Mouse (Mus musculus) adrenal gland (tissue): ENCODE measurements around the gene Arhgap24.

Experiments
- intact Hi-C: fragments of 180-260 bp; cut with DNase I; formaldehyde crosslinking; loops from one replicate; pipeline ENCODE4 v1.15.1; 2025

The Arhgap24 gene

DNA sequence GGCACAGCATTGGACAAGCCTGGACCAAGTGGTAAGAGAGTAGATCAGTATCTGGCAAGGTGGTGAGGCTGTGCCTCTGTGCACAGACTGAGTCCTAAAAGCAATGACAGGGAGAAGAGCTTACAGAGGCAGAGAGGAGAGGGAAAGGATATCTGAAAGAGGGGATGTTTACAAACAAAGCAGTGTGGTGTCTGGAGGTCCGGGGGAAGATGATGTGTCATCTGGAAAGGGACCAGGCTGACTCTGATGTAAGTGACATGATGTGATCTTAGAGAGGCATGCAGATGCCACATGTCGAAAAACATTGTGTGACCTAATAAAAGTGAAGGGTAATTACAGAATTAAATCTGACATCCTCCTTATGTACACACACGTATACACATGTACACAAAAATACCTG, 307.2 kb downstream of the Arhgap24 start:
- intact Hi-C loops, result no loop called here

DNA sequence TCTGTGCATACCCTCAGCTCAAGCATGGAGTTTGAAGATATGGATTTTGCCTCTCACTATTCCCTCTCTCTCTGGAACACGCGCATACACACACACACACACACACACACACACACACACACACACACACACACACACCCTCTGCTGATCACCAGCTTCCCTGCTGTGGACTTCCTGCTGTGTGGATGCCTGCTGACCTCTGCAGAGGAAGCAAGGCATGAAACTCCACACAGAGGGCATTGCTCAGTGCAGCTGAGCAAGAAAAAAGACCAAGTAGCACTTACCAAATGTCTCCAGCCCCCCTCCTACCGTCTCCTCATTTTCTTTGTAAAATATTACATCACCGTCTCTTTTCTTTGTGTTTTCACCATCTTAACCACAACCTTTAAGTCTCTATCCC, 310.1 kb downstream of the Arhgap24 start:
- intact Hi-C loops, result no loop called here

DNA sequence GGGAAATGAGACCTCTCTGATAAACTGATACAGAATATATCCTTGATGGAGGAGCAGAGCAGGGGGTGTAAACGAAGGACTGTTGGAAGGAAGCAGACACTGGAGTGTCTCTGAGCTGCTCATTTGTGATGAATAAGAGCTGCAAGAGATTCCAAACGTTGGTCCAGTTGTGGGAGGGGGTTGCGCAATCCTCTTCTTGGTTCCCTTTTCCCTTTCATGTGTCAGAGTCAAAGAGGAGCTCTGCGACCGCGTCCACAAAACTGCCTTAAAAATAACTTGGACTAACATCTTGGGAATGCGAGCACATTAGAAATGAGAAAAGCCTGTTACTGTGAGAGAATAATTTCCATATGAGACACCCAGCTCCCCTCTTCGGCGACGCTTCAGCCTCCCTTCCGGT, 312.3 kb downstream of the Arhgap24 start:
- intact Hi-C loops, result no loop called here

DNA sequence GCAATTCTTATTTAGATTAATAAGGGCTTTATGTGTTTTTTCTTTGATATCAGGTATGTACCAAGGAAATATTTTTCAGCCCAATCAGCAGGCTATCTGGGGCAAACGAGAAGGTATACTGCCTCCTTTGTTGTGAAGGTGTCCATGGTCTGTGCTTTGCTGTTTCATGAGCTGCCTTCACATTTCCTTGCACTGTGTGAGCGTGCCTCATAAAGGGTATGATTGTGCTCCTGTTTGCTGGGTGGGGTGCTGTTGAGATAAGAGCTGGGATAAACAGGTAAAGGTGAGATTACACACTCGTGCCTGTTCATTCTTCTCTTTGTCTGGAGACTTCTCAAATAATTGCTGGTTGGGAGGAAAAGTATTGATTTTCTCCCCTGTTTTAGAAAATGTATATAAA, 320.3 kb downstream of the Arhgap24 start:
- intact Hi-C loops, result no loop called here

DNA sequence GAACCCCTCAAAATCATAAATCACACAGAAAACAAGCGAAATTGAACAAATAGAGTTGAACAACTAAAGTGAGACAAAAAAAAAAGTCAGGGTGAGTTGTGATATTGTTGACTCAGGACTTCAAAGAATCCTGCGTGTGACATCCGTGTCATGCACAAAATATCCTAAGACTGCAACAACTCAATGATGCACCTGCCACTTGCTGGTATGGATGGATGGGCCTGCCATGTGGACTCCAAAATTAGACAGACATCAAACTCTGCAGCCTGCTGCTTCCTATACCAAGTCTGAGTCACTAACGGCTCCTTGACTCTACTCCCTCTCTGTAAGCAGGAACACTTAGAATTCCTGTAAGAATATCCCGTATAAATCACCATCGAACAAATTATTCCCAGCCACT, 321.6 kb downstream of the Arhgap24 start:
- intact Hi-C loops, result no loop called here

DNA sequence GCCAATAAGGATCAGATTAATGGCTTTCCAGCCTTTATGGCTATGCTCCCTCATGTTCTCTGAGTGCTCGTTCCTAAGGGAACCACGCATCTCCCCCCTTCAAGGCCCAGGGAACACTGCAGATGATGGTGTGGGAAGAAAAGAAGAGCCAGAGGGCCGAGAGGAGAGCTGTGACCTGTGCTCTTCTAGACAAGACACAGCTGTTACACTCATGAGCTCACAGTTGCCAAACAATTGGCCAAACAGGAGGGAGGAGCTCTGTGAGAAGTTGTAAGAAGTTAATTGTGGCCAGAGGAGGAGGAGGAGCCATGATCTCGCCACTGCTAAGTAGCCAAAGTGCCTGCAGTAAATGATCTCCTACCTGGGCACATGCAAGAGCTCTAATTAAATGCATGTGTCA, 322.5 kb downstream of the Arhgap24 start:
- intact Hi-C loops, result no loop called here

DNA sequence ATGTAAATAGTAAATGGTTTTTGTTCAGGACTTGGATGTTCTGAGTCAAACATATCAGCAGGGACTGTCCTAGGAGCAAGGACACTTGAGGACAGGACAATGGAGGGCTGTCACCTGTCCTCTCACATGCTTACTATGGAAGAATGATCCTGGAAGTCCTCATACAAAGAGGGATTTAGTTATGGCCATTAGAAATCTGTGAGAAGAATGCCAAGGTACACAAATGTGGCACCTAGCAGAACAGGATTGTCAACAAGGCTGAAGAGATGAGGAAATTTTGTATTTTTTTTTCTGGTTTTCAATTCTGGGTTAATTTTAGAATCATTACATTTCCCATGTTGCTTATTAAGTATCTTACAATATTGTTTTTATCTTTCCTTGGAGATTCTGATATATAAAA, 326.3 kb downstream of the Arhgap24 start:
- intact Hi-C loops, result no loop called here

DNA sequence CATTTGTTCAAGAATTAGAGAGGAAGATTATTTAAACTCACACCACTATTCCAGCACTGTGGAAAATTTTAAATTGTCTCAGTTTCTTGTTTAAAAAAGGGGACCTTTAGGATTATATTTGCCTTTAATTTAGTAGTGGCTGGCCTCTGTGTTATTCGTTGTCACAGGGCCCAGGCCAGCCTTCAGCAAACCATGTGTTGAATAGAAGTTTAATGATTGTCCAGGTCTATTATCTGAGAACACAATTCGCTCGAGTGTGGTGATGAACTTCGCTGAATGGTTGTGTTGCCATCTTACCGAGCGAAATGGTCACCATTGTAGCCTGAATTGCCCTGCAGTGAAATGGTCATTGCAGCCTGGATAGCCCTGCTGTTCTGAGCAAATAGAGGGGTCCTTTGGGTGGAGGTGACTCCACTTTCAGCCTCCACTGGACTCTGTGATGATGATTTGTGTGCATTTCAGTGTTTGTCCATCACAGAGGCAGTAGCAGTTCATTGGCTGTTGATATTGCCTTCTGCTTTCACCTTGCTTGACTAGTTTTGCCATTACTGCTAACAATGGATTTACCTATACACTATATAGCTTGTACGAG, 329.3 kb downstream of the Arhgap24 start:
- intact Hi-C loops, result no loop called here

DNA sequence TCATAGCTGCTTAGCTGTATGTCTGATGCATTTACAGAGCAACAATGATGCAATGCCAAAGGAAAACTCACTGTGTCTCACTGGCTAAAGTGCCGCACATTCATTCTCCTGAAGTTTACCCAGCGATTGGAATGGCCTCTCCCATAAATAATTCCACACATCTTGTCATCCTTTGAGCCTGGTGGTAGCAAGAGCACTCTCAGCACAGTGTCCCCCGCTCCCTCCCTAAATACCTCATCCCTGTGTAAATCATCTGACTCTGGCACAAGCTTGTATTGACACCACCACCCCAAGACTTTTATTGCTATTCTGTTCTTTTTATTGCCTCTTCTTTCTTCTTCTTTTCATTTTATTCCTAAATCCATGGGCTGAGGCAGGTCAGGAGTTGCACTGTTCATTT, 332.1 kb downstream of the Arhgap24 start:
- intact Hi-C loops, result no loop called here

DNA sequence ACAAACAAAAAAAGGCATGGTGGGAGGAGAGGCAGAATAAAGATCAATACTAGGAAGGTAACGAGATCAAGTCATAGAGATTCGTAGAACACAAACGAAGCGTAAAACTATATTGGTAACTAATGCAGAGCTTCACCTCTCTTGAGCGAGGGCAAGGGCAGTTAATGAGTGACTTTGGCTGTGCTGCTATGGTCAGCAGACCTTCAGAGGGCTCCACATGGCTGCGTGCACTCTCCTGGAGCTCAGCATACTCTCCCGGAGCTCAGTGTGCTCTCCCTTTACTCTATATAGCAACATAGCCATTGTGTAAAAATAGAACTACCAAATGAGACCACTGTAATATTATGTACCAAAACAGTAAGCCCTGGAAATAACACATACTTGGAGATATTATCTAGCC, 336.4 kb downstream of the Arhgap24 start:
- intact Hi-C loops, result no loop called here

DNA sequence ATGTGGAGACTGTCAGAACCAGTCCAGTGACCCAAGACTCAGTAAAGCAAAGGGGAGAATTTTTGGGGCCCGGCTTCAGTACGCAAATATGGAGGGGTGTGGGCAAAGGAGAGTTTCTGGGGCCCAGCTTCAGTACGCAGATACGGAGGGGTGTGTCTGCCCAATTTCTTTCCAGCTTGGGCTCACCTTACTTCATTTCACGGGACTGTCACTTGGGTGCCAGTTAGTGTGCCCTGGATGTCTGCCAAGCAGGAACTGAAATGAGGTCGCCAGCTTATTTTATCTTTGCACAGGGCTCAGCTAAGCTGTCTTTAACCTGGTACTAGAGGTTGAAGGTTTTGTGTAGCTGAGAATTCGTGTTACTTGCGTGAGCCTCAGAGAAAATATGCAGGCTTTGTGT, 344.3 kb downstream of the Arhgap24 start:
- intact Hi-C loops, result no loop called here

DNA sequence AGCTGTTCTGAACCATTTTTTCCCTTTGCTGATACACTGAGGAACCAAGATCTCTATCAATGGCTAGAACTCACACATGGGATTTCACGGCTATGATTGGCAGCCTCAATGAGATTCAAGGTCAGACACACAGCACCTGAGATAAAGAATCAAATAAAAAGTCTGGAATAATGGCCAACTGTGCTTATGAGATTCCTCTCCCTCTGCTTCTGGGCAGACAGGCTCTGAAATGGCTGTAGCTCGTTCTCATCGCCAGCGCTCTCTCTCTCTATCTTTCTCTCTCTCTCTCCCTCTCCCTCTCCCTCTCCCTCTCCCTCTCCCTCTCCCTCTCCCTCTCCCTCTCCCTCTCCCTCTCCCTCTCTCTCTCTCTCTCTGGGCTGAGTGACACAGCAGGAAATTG, 357.9 kb downstream of the Arhgap24 start:
- intact Hi-C loops, result no loop called here

DNA sequence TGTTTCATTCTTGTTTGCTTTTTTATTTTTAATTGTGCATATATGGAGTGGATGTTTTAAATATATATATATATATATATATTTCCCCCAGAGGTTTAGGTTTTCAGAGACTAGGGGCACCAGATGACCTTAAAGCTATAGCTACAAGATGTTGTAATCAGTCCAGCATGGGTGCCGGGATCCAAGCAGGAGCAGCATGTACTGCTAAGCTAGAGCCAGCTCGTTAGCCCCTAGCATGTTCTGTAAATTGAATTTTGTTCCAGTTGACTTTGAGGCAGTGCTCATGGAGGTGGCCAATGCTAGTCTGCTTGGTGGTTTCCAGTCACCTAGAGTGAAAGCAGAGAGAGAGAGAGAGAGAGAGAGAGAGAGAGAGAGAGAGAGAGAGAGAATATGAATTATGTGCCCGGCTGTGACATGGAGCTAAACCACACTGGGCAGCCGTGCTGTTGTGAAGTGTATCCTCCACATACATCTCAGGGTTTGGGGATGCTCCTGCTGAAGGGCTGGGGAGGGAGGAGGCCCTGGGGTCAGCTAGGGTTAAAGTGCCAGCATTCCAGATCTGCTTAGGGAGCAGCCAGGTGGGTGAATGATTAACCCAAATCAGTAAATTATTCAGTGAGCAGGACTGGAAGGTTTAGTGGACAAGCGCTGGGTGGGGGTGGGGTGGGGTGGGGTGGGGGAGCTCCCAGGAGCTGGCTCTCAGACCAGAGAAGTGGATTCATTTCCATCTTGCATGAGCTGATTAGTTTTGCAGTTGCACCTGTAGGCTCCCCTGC, 362.9 kb downstream of the Arhgap24 start:
- intact Hi-C loops, result no loop called here

DNA sequence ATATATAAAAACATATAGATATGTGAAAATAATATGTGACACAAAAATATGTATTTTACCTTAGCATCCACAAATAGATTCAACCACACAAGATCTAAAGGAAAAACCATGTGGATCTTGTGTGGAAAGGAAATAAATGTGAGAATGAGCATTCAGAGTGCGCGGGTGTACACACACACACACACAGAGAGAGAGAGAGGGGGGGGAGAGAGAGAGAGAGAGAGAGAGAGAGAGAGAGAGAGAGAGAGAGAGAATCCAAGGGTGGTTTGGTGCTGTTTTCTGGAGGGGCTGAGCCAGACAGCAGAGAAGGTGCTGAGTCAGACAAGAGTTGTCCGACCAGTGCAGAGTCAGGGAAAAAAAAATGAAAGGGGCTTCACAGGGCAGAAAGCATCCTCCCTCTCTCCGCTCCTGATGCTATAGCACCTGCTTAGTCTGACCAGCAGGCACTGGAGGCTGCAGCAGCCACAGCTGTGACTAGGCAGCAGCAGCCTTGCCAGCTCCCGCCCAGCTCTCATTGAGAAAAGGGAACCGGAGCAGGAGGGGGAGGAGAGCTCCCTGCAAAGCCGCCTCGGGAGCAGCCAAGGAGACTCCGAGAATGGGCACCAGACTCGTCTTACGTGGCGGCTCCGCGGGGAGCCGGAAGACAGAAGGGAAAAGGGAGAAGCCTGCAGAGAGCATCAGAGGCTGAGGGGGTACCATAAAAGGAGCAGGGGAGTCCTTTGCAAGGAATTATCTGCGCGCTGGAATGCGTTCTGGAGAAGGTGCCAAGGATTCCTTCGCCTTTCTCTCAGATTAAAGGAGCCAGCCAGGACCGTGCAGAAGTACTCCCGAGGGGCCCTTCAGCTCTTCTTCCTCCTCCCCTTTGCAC, 363.8 kb downstream of the Arhgap24 start:
- intact Hi-C loops, result no loop called here

DNA sequence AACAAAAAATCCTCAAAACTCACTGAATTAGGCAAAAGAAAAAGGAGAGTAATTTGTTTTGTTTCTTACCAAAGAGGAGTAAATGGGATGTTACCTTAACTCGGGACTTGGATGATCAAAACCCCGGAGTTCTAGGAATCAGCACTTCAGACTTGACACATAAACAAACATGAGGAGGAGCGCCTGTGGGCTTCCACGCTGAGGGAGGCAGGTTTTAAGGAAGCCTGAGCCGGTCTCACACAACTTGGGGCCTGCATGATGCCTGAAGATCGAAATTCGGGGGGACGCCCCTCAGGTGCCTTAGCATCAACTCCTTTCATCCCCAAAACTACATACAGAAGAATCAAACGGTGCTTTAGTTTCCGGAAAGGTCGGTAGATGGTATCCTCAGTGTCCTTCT, 364.6 kb downstream of the Arhgap24 start:
- intact Hi-C loops, result no loop called here

DNA sequence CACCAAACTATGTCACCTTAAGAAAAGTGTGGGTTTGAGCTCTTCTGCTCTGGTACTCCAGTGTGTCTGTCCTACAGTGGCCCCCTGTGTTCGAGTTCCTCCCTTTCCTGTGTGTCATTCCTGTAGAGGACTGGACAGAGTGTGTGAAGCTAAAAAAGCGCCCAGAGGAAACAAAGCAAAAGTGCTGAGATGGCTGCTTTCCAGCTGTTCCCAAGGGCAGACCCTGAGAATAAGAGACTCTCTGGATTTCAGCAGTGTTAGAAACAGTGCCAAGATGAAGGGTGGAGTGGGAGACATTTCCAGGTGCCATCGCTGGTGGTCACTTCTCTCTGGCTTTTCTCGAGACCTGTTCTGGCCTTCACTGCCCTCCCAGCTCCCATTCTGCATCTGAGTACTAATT, 366.7 kb downstream of the Arhgap24 start:
- intact Hi-C loops, result no loop called here

DNA sequence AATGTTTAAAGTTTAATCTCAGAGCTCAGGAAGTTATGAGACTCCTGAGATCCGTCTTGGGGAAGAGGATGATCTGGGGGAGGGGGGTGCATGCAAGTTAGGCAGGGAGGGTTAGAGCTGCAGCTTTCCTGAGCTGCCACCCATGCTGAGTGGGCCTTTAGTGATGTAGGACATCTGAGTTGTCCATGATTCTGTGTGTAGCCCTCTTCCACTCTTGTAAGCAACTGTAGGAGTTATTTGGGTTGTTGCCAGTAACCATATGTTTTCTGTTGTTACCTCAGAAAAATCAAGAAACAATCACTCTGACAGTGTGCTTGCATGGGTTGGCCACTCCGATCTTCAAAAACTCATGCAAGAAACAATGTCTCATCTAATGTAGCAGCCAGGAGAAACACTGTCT, 370.6 kb downstream of the Arhgap24 start:
- intact Hi-C loops, result no loop called here

DNA sequence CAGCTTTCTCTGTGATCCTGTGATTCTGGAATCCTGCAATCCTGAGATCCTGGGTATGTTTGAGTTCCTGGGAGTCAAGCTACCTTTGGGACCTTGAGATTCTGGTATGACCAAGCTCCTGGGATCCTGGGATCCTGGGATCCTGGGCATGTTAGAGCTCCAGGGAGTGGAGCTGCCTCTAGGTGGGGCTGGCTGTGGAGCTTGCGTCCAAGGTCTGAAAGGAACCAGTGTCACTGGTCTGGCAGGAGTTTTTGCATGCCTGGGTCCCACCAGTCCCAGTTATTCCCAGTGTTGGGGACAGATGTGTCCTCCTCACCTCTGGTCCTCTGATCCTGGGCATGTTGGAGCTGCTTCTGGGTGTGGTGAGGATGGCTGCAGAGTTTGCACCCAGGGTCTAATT, 372.6 kb downstream of the Arhgap24 start:
- intact Hi-C loops, result no loop called here

DNA sequence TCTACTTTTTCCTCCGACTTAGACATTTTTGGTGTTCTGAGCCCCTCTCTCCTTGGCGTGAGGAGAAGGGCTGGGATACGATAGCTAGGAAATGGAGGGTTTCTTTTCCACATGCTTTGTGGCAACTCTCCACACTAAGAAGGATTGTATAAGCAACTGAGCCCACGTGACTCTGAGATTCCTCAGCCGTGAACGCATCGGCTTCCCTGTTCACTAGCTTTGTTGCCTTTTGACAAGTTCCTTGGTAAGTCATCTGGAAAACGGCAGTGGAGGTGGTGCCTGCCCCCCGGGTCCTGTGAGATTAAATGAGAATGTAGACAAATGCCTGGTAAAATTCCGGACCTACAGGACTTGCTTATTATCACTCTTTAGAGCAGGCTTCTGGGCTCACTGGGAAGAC, 374.6 kb downstream of the Arhgap24 start:
- intact Hi-C loops, result no loop called here

DNA sequence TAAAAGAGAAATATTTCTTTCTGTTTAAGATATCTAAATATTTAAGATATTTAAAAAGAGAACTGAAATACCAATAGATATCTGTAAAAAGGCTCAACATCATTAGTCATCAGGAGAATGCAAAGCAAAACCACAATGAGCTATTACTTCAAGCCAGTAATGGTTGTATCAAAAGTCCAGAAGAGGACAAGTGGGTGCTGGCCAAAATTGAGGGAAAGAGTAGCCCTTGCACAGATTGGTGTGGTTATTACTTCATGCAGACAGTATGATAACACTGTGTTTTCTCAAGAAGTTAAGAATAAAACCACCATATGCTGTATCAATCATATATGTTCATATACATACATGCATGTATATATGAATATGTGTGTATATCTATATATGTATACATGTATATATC, 376.9 kb downstream of the Arhgap24 start:
- intact Hi-C loops, result no loop called here

DNA sequence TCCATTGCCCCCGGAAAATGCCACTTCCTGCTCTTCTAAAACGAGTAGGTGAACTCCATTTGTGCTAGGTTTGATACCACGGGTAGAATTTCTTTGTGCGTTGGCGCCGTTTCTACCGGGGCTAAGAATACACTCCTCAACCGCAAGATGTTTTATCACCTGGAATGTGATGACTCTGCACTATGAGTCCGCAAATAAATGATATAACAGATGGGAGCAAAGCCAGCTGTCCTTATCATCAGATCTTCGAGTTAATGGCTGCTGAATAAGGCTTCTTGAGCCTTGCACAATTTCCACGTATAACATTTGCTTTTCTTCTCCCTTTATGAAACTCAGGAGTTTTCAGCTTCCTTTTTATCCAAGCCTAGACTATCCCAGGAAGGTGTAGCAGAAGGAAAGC, 378.6 kb downstream of the Arhgap24 start:
- intact Hi-C loops, result no loop called here

DNA sequence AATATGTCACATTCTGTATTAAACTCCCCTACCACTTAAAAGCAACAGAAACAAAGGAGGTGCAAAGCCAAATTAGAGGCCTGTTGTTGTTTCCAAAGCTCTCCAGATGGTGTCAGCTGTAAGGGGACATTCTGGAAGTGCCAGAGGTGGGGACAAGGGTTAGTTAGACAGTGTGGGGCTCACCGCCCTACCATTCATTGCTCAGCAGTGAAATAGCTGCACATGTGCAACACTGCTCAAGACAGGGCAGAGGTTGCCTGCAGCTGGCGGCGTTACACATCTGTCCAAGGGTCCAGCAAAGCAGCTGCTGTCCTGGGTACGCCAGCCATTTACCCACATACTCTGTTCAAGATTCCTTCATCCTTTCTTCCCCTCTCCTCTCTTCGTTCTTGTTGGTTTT, 387.0 kb downstream of the Arhgap24 start:
- intact Hi-C loops, result no loop called here
